Mouse (Mus musculus) hindbrain, embryonic 10.5 days (tissue): ENCODE data around the gene Slc35f3. TPM values are rescaled to one million over a fixed set of nuclear protein-coding genes. Genes with fewer than 3 reads are reported as not detected.

Source experiments
- DNase-seq: peaks from one replicate; pipeline ENCODE4 v3.0.0-alpha.2; 2017; ENCODE audit warnings: low spot score
- H3K27ac ChIP-seq: fragments of 300-500 bp; sonication (generic); 2 replicates; pipeline ENCODE4 v1.5.1; 2016; ENCODE audit warnings: mild to moderate bottlenecking, moderate library complexity
- H3K27me3 ChIP-seq: fragments of 300-500 bp; sonication (generic); 2 replicates; pipeline ENCODE4 v1.6.1; 2016; ENCODE audit warnings: mild to moderate bottlenecking; ENCODE audit not compliant: poor library complexity, insufficient read depth, severe bottlenecking
- H3K36me3 ChIP-seq: fragments of 300-500 bp; sonication (generic); 2 replicates; pipeline ENCODE4 v1.6.1; 2016; ENCODE audit warnings: mild to moderate bottlenecking, moderate library complexity
- H3K4me1 ChIP-seq: fragments of 300-500 bp; sonication (generic); replicated peaks from 2 replicates; pipeline ENCODE4 v1.6.1; 2016; ENCODE audit warnings: mild to moderate bottlenecking
- H3K4me3 ChIP-seq: fragments of 300-500 bp; sonication (generic); 2 replicates; pipeline ENCODE4 v1.5.1; 2016; ENCODE audit warnings: mild to moderate bottlenecking, moderate library complexity
- H3K9me3 ChIP-seq: fragments of 300-500 bp; sonication (generic); 2 replicates; pipeline ENCODE4 v1.6.1; 2016; ENCODE audit warnings: mild to moderate bottlenecking, moderate library complexity
- WGBS: fragments of 180-500 bp; shearing (Covaris S2); methylation state at CpG from one replicate; pipeline ENCODE4 v1.1.7; 2016; 5-methylcytosine and 5-hydroxymethylcytosine counted together
- polyA plus RNA-seq: library from polyadenylated mRNA; unstranded; fragments of >200 nt; fragmentation: Nextera tagmentation; extraction: Ambion mirVana; gene quantifications from 2 replicates; pipeline ENCODE4 v1.2.1, GENCODE M21; 2016

The Slc35f3 gene
- polyA plus RNA-seq, 1 experiment from 2014 or later = 0.10 TPM

GRCm38 (mm10) chr8:126297284-126297845, 993 bp upstream of the Slc35f3 start:
- Histone ChIP-seq H3K4me1 (peaks cover 18% of the 10 kb centered on the region), H3K4me3 (no peak overlapping the region), H3K9me3 (no peaks in the 10 kb centered on the region), H3K27me3 (peaks cover 45% of the 10 kb centered on the region), H3K27ac (no peak overlapping the region), H3K36me3 (no peaks in the 10 kb centered on the region)
- peak; percentile 44 for DNase-seq
- 52% methylated on average over 1 of the region's 1 CpGs for whole genome bisulfite sequencing

DNA sequence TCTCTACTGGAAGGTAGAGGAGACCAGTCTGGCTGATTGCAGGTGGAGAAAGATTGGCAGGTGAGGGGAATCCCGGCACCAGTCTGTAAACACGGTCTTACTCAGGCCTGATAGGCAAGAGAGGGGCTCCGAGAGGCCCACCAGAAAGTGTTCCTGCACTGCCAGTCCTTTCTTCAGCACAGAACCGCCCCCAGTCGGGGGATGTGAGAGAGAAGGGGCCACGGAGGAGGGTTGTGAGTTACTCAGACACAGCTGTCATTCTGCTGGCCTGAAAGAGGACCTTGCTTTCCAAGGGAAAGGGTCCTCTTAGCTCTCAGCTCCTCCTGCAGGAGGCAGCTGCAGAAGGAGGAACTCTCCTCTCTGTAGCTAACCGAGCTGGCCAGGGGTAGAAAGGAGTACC, 975 bp downstream of the Slc35f3 start:
- DNase-seq = no peak
- Histone ChIP-seq H3K27me3 (peaks cover 45% of the 10 kb centered on the region), H3K36me3 (no peaks in the 10 kb centered on the region), H3K4me3 (peak overlapping the region; percentile 69), H3K27ac (no peak overlapping the region), H3K4me1 (peaks cover 18% of the 10 kb centered on the region), H3K9me3 (no peaks in the 10 kb centered on the region)
- WGBS = 25% methylated on average over 7 of the region's 7 CpGs

GRCm38 (mm10) chr8:126300350-126300749, 2.0 kb downstream of the Slc35f3 start:
- WGBS = 87% methylated on average over 5 of the region's 5 CpGs
- Histone ChIP-seq H3K9me3 (no peaks in the 10 kb centered on the region), H3K4me1 (peaks cover 18% of the 10 kb centered on the region)

GRCm38 (mm10) chr8:126301580-126301979, 3.2 kb downstream of the Slc35f3 start:
- Histone ChIP-seq H3K9me3 (no peaks in the 10 kb centered on the region), H3K36me3 (no peaks in the 10 kb centered on the region), H3K4me3 (no peak overlapping the region), H3K4me1 (peaks cover 18% of the 10 kb centered on the region), H3K27me3 (peaks cover 41% of the 10 kb centered on the region), H3K27ac (no peak overlapping the region)
- DNase-seq = no peak
- WGBS = 83% methylated on average over 6 of the region's 6 CpGs

More at GRCm38 (mm10) chr8:126300350-126300749, 2.0 kb downstream of the Slc35f3 start:
- DNase-seq = no peak
- H3K27me3 ChIP-seq = peaks cover 45% of the 10 kb centered on the region
- H3K4me3 ChIP-seq = no peak overlapping the region
- H3K36me3 ChIP-seq = no peaks in the 10 kb centered on the region
- no peak overlapping the region for H3K27ac ChIP-seq

DNA sequence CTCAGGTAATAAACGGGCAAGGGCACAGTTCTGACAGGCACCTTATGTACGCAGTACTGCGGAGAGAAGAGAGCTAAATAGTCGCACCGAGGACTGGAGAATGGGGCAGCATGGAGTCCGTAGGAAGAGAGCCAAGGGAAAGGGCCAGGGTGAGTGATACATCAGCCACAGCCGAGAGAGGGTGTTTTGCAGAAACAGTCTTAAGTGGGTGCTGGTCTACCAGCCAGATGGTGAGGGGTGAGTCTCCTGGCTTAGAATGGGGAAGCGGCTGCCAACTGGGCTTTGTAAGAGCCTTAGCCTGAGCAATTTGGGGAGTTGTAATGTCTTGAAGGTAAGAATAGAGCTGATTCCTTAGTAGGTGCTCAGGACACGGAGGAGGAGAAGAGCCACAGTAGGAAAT, 8.8 kb downstream of the Slc35f3 start:
- Histone ChIP-seq H3K4me1 (no peaks in the 10 kb centered on the region), H3K27me3 (no peaks in the 10 kb centered on the region), H3K36me3 (no peaks in the 10 kb centered on the region), H3K4me3 (no peak overlapping the region), H3K27ac (no peak overlapping the region), H3K9me3 (no peaks in the 10 kb centered on the region)
- DNase-seq = no peak
- 85% methylated on average over 9 of the region's 9 CpGs for WGBS

- H3K4me3 ChIP-seq = no peak overlapping the region
- H3K4me1 ChIP-seq = no peaks in the 10 kb centered on the region
- H3K27ac ChIP-seq = no peak overlapping the region
- no peak for DNase-seq
- H3K36me3 ChIP-seq = no peaks in the 10 kb centered on the region
- no peaks in the 10 kb centered on the region for H3K27me3 ChIP-seq
- no peaks in the 10 kb centered on the region for H3K9me3 ChIP-seq
- 34% methylated on average over 1 of the region's 1 CpGs for WGBS
Measured at GRCm38 (mm10) chr8:126309015-126309414, 10.7 kb downstream of the Slc35f3 start.

DNA sequence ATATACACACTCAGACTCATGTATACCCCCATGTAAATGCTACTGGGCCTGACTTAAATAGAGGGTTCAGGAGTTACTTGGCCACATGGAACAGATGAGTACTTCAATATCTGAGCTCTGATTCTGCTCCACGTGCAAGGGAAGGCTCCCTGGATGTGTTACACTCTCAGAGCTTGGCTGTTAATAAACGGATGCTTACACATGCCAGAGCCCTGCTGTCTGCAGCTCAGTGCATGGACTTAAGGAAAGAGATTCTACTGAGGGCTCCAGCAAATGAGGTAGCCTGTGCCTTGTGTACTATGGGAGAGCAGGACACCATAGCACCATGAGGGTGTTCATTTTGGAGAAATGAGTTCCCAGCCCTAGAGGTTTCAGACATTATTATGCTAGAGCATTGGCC, 26.6 kb downstream of the Slc35f3 start:
- Histone ChIP-seq H3K27ac (no peak overlapping the region), H3K4me1 (peaks cover 11% of the 10 kb centered on the region), H3K4me3 (no peak overlapping the region), H3K9me3 (peaks cover 10% of the 10 kb centered on the region; the same call in 1 of the 2 replicates), H3K27me3 (no peaks in the 10 kb centered on the region), H3K36me3 (no peaks in the 10 kb centered on the region)
- WGBS = 82% methylated on average over 2 of the region's 2 CpGs
- no peak for DNase-seq

GRCm38 (mm10) chr8:126326136-126326535, 27.8 kb downstream of the Slc35f3 start:
- 85% methylated on average over 1 of the region's 1 CpGs for WGBS
- no peak overlapping the region for H3K27ac ChIP-seq
- peaks cover 11% of the 10 kb centered on the region for H3K4me1 ChIP-seq
- no peak for DNase-seq
- no peak overlapping the region for H3K4me3 ChIP-seq
- no peaks in the 10 kb centered on the region for H3K36me3 ChIP-seq
- no peaks in the 10 kb centered on the region for H3K27me3 ChIP-seq
- peaks cover 11% of the 10 kb centered on the region; the same call in 1 of the 2 replicates for H3K9me3 ChIP-seq

DNA sequence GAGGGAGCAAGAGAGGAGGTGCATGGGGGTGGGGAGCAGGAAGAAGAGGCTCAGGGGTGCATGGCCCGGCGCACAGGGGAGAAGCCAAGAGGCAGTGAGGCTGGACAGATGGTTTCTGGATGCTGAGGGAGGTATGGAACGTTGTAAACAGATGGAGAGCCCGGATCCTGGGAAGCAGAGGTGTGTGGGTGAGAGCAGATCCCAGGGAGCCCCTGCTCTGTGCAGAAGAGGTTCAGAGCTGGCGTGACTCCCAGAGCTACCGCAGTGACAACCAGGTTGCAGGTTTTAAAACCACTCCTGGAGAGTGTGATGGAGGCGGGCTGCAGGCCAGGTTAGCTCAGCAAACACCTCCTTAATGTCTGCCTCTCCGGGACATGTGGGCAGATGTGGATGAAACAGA, 28.4 kb downstream of the Slc35f3 start:
- peak overlapping the region; percentile 18; the same call in 1 of the 2 replicates for H3K27ac ChIP-seq
- H3K4me1 ChIP-seq = peaks cover 11% of the 10 kb centered on the region
- H3K27me3 ChIP-seq = no peaks in the 10 kb centered on the region
- H3K36me3 ChIP-seq = no peaks in the 10 kb centered on the region
- 79% methylated on average over 8 of the region's 8 CpGs for WGBS
- H3K9me3 ChIP-seq = peaks cover 11% of the 10 kb centered on the region; the same call in 1 of the 2 replicates
- no peak for DNase-seq
- H3K4me3 ChIP-seq = no peak overlapping the region

DNA sequence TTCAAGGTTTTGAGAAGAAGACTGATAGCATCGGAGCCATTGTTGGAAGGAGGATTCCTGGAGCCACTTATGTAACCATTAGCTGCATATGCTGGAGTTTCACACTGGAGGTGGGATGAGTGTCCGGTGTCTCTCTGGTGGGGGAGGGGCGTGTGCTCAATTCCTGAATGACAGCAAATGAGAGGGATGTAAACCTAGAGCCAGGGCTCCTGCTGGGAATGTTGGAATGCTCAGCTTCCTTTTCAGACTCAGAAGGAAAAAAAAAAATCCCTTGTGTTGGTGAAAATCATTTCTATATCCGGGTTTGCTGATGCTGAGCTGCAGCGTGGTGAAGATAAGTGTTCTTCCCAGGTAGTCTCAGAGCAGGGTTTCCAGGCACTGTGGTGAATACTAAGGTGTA, 29.4 kb downstream of the Slc35f3 start:
- WGBS = 70% methylated on average over 5 of the region's 5 CpGs
- H3K4me3 ChIP-seq = no peak overlapping the region
- peaks cover 11% of the 10 kb centered on the region for H3K4me1 ChIP-seq
- H3K36me3 ChIP-seq = no peaks in the 10 kb centered on the region
- no peaks in the 10 kb centered on the region for H3K27me3 ChIP-seq
- H3K9me3 ChIP-seq = peaks cover 11% of the 10 kb centered on the region; the same call in 1 of the 2 replicates
- H3K27ac ChIP-seq = no peak overlapping the region
- no peak for DNase-seq

- H3K9me3 ChIP-seq = no peaks in the 10 kb centered on the region
- no peak for DNase-seq
- no peak overlapping the region for H3K4me3 ChIP-seq
- 78% methylated on average over 3 of the region's 3 CpGs for WGBS
- 0 out of 2 replicates have a peak, but pooled peaks cover 3% of the 10 kb centered on the region for H3K4me1 ChIP-seq
- H3K27me3 ChIP-seq = no peaks in the 10 kb centered on the region
- H3K36me3 ChIP-seq = no peaks in the 10 kb centered on the region
- H3K27ac ChIP-seq = no peak overlapping the region
Measured at GRCm38 (mm10) chr8:126338864-126339263, 40.5 kb downstream of the Slc35f3 start.

GRCm38 (mm10) chr8:126339357-126339756, 41.0 kb downstream of the Slc35f3 start:
- H3K4me1 ChIP-seq = 0 out of 2 replicates have a peak, but pooled peaks cover 3% of the 10 kb centered on the region
- no peaks in the 10 kb centered on the region for H3K36me3 ChIP-seq
- H3K4me3 ChIP-seq = no peak overlapping the region
- H3K27me3 ChIP-seq = no peaks in the 10 kb centered on the region
- DNase-seq = no peak
- no peaks in the 10 kb centered on the region for H3K9me3 ChIP-seq
- WGBS = 89% methylated on average over 3 of the region's 3 CpGs
- H3K27ac ChIP-seq = no peak overlapping the region

DNA sequence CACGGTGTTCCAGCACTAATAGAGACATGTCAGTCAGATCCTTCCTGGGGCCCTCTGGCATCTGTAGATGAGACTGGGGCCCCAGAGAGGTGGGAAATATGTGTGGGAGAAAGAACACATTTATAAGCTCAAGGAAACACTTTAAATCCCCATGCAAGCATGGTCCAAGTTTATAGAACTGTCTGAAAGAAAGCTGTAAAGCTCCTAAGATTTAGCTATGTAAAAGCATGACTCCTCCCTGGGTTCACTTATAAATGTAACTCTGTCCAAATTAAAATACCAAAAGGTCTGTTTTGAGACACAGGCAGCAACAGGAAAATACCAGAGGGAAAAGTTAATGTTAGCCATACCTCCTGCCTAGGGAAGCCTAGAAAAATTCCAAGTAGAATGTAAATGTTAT, 42.8 kb downstream of the Slc35f3 start:
- Histone ChIP-seq H3K27me3 (no peaks in the 10 kb centered on the region), H3K4me3 (no peak overlapping the region), H3K9me3 (no peaks in the 10 kb centered on the region), H3K27ac (no peak overlapping the region), H3K4me1 (0 out of 2 replicates have a peak, but pooled peaks cover 3% of the 10 kb centered on the region), H3K36me3 (no peaks in the 10 kb centered on the region)
- DNase-seq = no peak
- WGBS = 77% methylated on average over 1 of the region's 1 CpGs

DNA sequence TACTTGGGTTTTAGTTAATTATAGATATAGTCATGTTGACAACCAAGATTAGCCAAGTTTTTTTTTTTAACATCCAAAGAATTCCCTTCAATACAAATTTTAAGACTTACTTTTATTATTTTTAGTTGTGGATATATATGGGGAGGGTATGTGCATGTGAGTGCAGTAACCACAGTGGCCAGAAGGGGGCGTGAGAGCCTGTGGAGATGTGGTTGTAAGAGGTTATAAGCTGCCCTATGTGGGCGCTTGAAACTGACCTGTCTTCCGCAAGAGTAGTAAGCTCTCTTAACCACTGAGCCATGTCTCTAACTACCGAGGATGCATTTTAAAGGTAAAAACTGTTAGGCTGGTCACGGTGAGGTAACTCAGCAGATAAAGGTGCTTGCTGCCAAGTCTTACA, 45.1 kb downstream of the Slc35f3 start:
- Histone ChIP-seq H3K36me3 (no peaks in the 10 kb centered on the region), H3K27ac (no peak overlapping the region), H3K4me1 (0 out of 2 replicates have a peak, but pooled peaks cover 3% of the 10 kb centered on the region), H3K27me3 (no peaks in the 10 kb centered on the region), H3K9me3 (no peaks in the 10 kb centered on the region), H3K4me3 (no peak overlapping the region)
- DNase-seq = no peak
- WGBS = 84% methylated on average over 5 of the region's 5 CpGs
